Mouse (Mus musculus) midbrain, embryonic 15.5 days (tissue): ENCODE measurements around the gene Scn10a. TPM values are rescaled to one million over a fixed set of nuclear protein-coding genes. Genes with fewer than 3 reads are reported as not detected.

Experiments used
- ATAC-seq: fragments of 200-750 bp; cut with Nextera tagmentation; replicated peaks from 2 replicates; pipeline ENCODE4 v1.8.0; 2017; ENCODE audit warnings: moderate TSS enrichment
- H3K27ac ChIP-seq: fragments of 300-500 bp; sonication (generic); 2 replicates; pipeline ENCODE4 v1.5.1; 2015; ENCODE audit warnings: mild to moderate bottlenecking, inconsistent platforms
- H3K27me3 ChIP-seq: fragments of 300-500 bp; sonication (generic); replicated peaks from 2 replicates; pipeline ENCODE4 v1.6.1; 2015; ENCODE audit warnings: inconsistent platforms
- H3K36me3 ChIP-seq: fragments of 300-500 bp; sonication (generic); replicated peaks from 2 replicates; pipeline ENCODE4 v1.6.1; 2015; ENCODE audit warnings: inconsistent platforms
- H3K4me1 ChIP-seq: fragments of 300-500 bp; sonication (generic); 2 replicates; pipeline ENCODE4 v1.6.1; 2015; ENCODE audit warnings: inconsistent platforms
- H3K4me2 ChIP-seq: fragments of 300-500 bp; sonication (generic); 2 replicates; pipeline ENCODE4 v1.6.1; 2015; ENCODE audit warnings: inconsistent platforms, mild to moderate bottlenecking, moderate library complexity
- H3K4me3 ChIP-seq: fragments of 300-500 bp; sonication (generic); 2 replicates; pipeline ENCODE4 v1.5.1; 2015; ENCODE audit warnings: mild to moderate bottlenecking, inconsistent platforms
- H3K9ac ChIP-seq: fragments of 300-500 bp; sonication (generic); 2 replicates; pipeline ENCODE4 v1.6.1; 2015; ENCODE audit warnings: mild to moderate bottlenecking, inconsistent platforms
- H3K9me3 ChIP-seq: fragments of 300-500 bp; sonication (generic); 2 replicates; pipeline ENCODE4 v1.6.1; 2016; ENCODE audit warnings: inconsistent platforms
- whole genome bisulfite sequencing: fragments of 180-500 bp; shearing (Covaris S2); methylation state at CpG from one replicate; pipeline ENCODE4 v1.1.7; 2015; ENCODE audit warnings: mixed read lengths; 5-methylcytosine and 5-hydroxymethylcytosine counted together
- polyA plus RNA-seq: library from polyadenylated mRNA; unstranded; fragments of >200 nt; fragmentation: Nextera tagmentation; extraction: Ambion mirVana; gene quantifications from 2 replicates; pipeline ENCODE4 v1.2.1, GENCODE M21; 2015

Gene Scn10a
- polyA plus RNA-seq, 1 experiment from 2014 or later, result not detected

- ATAC-seq, result no peak
- Histone ChIP-seq H3K4me2 (no peak overlapping the region), H3K27me3 (peaks cover 99% of the 10 kb centered on the region), H3K4me1 (peaks cover 16% of the 10 kb centered on the region), H3K36me3 (no peaks in the 10 kb centered on the region), H3K27ac (no peak overlapping the region), H3K4me3 (no peak overlapping the region), H3K9me3 (no peaks in the 10 kb centered on the region), H3K9ac (no peak overlapping the region)
- WGBS, result 90% methylated on average over 8 of the region's 8 CpGs
These were observed 150.4 kb downstream of the Scn10a start for GRCm38 (mm10) chr9:119568732-119569131.

- WGBS, result 83% methylated on average over 5 of the region's 5 CpGs
- Histone ChIP-seq H3K4me1 (peaks cover 16% of the 10 kb centered on the region), H3K4me3 (no peak overlapping the region), H3K27me3 (peaks cover 98% of the 10 kb centered on the region), H3K9ac (no peak overlapping the region), H3K4me2 (no peak overlapping the region), H3K9me3 (no peaks in the 10 kb centered on the region), H3K36me3 (no peaks in the 10 kb centered on the region), H3K27ac (no peak overlapping the region)
- no peak for ATAC-seq
These were observed 151.3 kb downstream of the Scn10a start for GRCm38 (mm10) chr9:119567800-119568199.

GRCm38 (mm10) chr9:119566214-119566613 is 152.9 kb downstream of the Scn10a start:
- Histone ChIP-seq H3K4me3 (no peak overlapping the region), H3K9me3 (no peaks in the 10 kb centered on the region), H3K4me2 (no peak overlapping the region), H3K27ac (no peak overlapping the region), H3K27me3 (peaks cover 96% of the 10 kb centered on the region), H3K9ac (no peak overlapping the region), H3K4me1 (peaks cover 11% of the 10 kb centered on the region), H3K36me3 (no peaks in the 10 kb centered on the region)
- WGBS, result 7% methylated on average over 10 of the region's 10 CpGs
- ATAC-seq, result no peak

GRCm38 (mm10) chr9:119564803-119565202 is 154.3 kb downstream of the Scn10a start:
- H3K27me3 ChIP-seq, result peaks cover 97% of the 10 kb centered on the region

GRCm38 (mm10) chr9:119563617-119564016 is 155.5 kb downstream of the Scn10a start:
- ATAC-seq, result no peak
- Histone ChIP-seq H3K36me3 (no peaks in the 10 kb centered on the region), H3K9ac (no peak overlapping the region), H3K27me3 (peaks cover 92% of the 10 kb centered on the region), H3K27ac (no peak overlapping the region), H3K4me2 (no peak overlapping the region), H3K4me1 (peaks cover 4% of the 10 kb centered on the region; the same call in 1 of the 2 replicates), H3K4me3 (no peak overlapping the region), H3K9me3 (no peaks in the 10 kb centered on the region)
- WGBS, result 80% methylated on average over 6 of the region's 6 CpGs

More at GRCm38 (mm10) chr9:119564803-119565202, 154.3 kb downstream of the Scn10a start:
- 74% methylated on average over 6 of the region's 6 CpGs for WGBS
- Histone ChIP-seq H3K4me2 (no peak overlapping the region), H3K4me3 (no peak overlapping the region), H3K27ac (no peak overlapping the region), H3K9me3 (no peaks in the 10 kb centered on the region), H3K36me3 (no peaks in the 10 kb centered on the region), H3K9ac (no peak overlapping the region), H3K4me1 (peaks cover 4% of the 10 kb centered on the region; the same call in 1 of the 2 replicates)
- ATAC-seq, result no peak

GRCm38 (mm10) chr9:119562256-119562655 is 156.9 kb downstream of the Scn10a start:
- Histone ChIP-seq H3K27ac (no peak overlapping the region), H3K36me3 (no peaks in the 10 kb centered on the region), H3K9me3 (no peaks in the 10 kb centered on the region), H3K9ac (no peak overlapping the region), H3K4me2 (no peak overlapping the region), H3K27me3 (peaks cover 90% of the 10 kb centered on the region), H3K4me3 (no peak overlapping the region), H3K4me1 (peaks cover 4% of the 10 kb centered on the region; the same call in 1 of the 2 replicates)
- ATAC-seq, result no peak
- WGBS, result 49% methylated on average over 12 of the region's 12 CpGs

GRCm38 (mm10) chr9:119561746-119562145 is 157.4 kb downstream of the Scn10a start:
- Histone ChIP-seq H3K27me3 (peaks cover 85% of the 10 kb centered on the region), H3K4me2 (no peak overlapping the region), H3K4me1 (peaks cover 4% of the 10 kb centered on the region; the same call in 1 of the 2 replicates), H3K27ac (no peak overlapping the region), H3K9ac (no peak overlapping the region), H3K4me3 (no peak overlapping the region), H3K9me3 (no peaks in the 10 kb centered on the region), H3K36me3 (no peaks in the 10 kb centered on the region)
- no peak for ATAC-seq
- WGBS, result 55% methylated on average over 8 of the region's 8 CpGs

- no peak overlapping the region for H3K4me3 ChIP-seq
- no peak overlapping the region for H3K27ac ChIP-seq
- 77% methylated on average over 16 of the region's 16 CpGs for WGBS
- H3K9ac ChIP-seq, result no peak overlapping the region
- H3K36me3 ChIP-seq, result no peaks in the 10 kb centered on the region
- H3K4me1 ChIP-seq, result peaks cover 4% of the 10 kb centered on the region; the same call in 1 of the 2 replicates
- no peak for ATAC-seq
- H3K9me3 ChIP-seq, result no peaks in the 10 kb centered on the region
- peaks cover 76% of the 10 kb centered on the region for H3K27me3 ChIP-seq
- H3K4me2 ChIP-seq, result no peak overlapping the region
These were observed 159.4 kb downstream of the Scn10a start for GRCm38 (mm10) chr9:119559537-119560276.

Other genes with a start within 250 kb of the Scn10a start
- 0.27 and 0.40 TPM in 2 replicates for gene Scn5a, start 140.3 kb downstream of the Scn10a start, polyA plus RNA-seq
- 0.17 and 0.18 TPM in 2 replicates for gene Scn11a, start 106.1 kb upstream of the Scn10a start, polyA plus RNA-seq
- 72.0 and 75.3 TPM in 2 replicates for gene Wdr48, start 175.6 kb upstream of the Scn10a start, polyA plus RNA-seq
- 32.2 and 33.1 TPM in 2 replicates for gene Gorasp1, start 218.2 kb upstream of the Scn10a start, polyA plus RNA-seq
- gene Ttc21a, start 218.3 kb upstream of the Scn10a start, polyA plus RNA-seq, result 1.0 and 1.4 TPM in 2 replicates